In the genomic region with DNA sequence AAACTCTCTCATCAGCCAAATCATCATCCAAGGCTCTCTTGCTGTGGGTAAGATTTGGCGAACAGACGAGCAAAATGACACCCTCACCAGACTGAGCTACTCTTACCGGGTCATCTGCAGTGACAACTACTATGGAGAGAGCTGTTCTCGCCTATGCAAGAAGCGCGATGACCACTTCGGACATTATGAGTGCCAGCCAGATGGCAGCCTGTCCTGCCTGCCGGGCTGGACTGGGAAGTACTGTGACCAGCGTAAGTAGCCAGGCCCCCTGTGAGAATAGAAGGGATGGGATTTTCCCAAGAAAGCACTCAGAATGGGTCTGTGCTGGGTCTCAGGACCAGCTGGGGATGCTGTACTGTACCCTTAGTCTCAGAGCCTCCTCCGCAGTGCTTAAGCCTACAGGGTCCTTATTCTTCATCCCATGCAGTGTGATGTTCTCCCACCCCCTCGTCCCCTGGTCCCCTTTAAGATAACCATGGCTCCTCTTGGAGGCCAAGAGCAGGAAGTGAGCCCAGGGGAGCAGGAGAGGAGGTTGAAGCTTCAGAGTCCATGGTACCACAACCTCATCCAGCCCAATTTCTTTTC, we compare ENCODE assay signal across 10 mouse cellular contexts. TPM values are rescaled to one million over a fixed set of nuclear protein-coding genes. Genes with fewer than 3 reads are reported as not detected.
DNase-seq lines count a peak whose midpoint lies in the region; ATAC-seq and TF ChIP-seq lines count a peak whose summit lies in the region.
"Had no signal": no experiment of that assay in that cellular context is flagged by ENCODE, and none has a peak within 500 bp of the region (broad histone marks: within the 10 kb centered on the region; RNA-seq: fewer than 3 reads in every experiment).

No protein-coding gene starts in this region.

- H3K36me3 ChIP-seq in kidney, embryonic 14.5 days (ENCODE audit: control insufficient read depth, insufficient read depth, low read length) = no peaks in the 10 kb centered on the region
- H3K36me3 ChIP-seq in embryonic facial prominence, embryonic 13.5 days = no peaks in the 10 kb centered on the region
- H3K36me3 ChIP-seq in hindbrain, embryonic 15.5 days = no peaks in the 10 kb centered on the region
- peaks cover 3% of the 10 kb centered on the region; the same call in 1 of the 2 replicates for H3K36me3 ChIP-seq in midbrain, postnatal 0 days (ENCODE audit: insufficient read depth, low read length)

- H3K4me3 ChIP-seq in kidney, embryonic 14.5 days (ENCODE audit: low read length) = peak overlapping the region; percentile 51
- H3K4me3 ChIP-seq in embryonic facial prominence, embryonic 13.5 days = peak overlapping the region; percentile 49; the same call in 1 of the 2 replicates
- peak overlapping the region; percentile 47 for H3K4me3 ChIP-seq in hindbrain, embryonic 15.5 days
- H3K4me3 ChIP-seq in midbrain, postnatal 0 days (ENCODE audit: low read depth, low read length) = peak overlapping the region; percentile 44

- ATAC-seq in kidney, embryonic 14.5 days (ENCODE audit: low FRiP score, low TSS enrichment) = no peak
- ATAC-seq in embryonic facial prominence, embryonic 13.5 days (ENCODE audit: insufficient number of reproducible peaks, insufficient read depth, low FRiP score, low TSS enrichment, low read depth) = no peak
- ATAC-seq in hindbrain, embryonic 15.5 days (ENCODE audit: low FRiP score, low read depth) = no peak
- ATAC-seq in midbrain, postnatal 0 days (ENCODE audit: low FRiP score) = no peak

- 17% methylated on average over 11 of the region's 11 CpGs for WGBS in kidney, embryonic 14.5 days
- 13% methylated on average over 11 of the region's 11 CpGs for WGBS in embryonic facial prominence, embryonic 13.5 days
- 16% methylated on average over 11 of the region's 11 CpGs for WGBS in hindbrain, embryonic 15.5 days
- 17% methylated on average over 11 of the region's 11 CpGs for WGBS in midbrain, postnatal 0 days

- no peak overlapping the region for H3K27ac ChIP-seq in kidney, embryonic 14.5 days (ENCODE audit: low read depth, low read length)
- H3K27ac ChIP-seq in embryonic facial prominence, embryonic 13.5 days = no peak overlapping the region
- no peak overlapping the region for H3K27ac ChIP-seq in hindbrain, embryonic 15.5 days (replicated peaks)
- no peak overlapping the region for H3K27ac ChIP-seq in midbrain, postnatal 0 days (ENCODE audit: low read depth, low read length)

- no peak for DNase-seq in kidney, adult 9 months
- no peak for DNase-seq in midbrain, postnatal 0 days (ENCODE audit: low spot score)
- DNase-seq in thymus, postnatal 14 days = no peak
- DNase-seq in adrenal gland, adult 2 months = no peak
- no peak for DNase-seq in gastrocnemius, postnatal 25 days
- DNase-seq: kidney, postnatal 14 days; thymus, postnatal 4 days had no signal

- H3K4me1 ChIP-seq in kidney, embryonic 14.5 days (ENCODE audit: control insufficient read depth, insufficient read depth, low read length) = peaks cover 31% of the 10 kb centered on the region
- peaks cover 41% of the 10 kb centered on the region for H3K4me1 ChIP-seq in embryonic facial prominence, embryonic 13.5 days
- H3K4me1 ChIP-seq in hindbrain, embryonic 15.5 days (replicated peaks) = peaks cover 57% of the 10 kb centered on the region
- peaks cover 11% of the 10 kb centered on the region for H3K4me1 ChIP-seq in midbrain, postnatal 0 days (ENCODE audit: insufficient read depth, low read length)

- H3K9ac ChIP-seq in kidney, embryonic 14.5 days (ENCODE audit: low read depth, low read length) = no peak overlapping the region
- no peak overlapping the region for H3K9ac ChIP-seq in embryonic facial prominence, embryonic 13.5 days
- no peak overlapping the region for H3K9ac ChIP-seq in hindbrain, embryonic 15.5 days
- peak overlapping the region; percentile 24 for H3K9ac ChIP-seq in midbrain, postnatal 0 days (replicated peaks; ENCODE audit: low read length, poor library complexity, severe bottlenecking)

- TF ChIP-seq CTCF in midbrain, postnatal 0 days (IDR thresholded peaks at IDR 0.05) = no peak

- H3K4me2 ChIP-seq in kidney, embryonic 14.5 days (replicated peaks; ENCODE audit: low read depth, low read length) = peak overlapping the region; percentile 75; the same call in 1 of the 2 replicates
- peak overlapping the region; percentile 85 for H3K4me2 ChIP-seq in embryonic facial prominence, embryonic 13.5 days
- peak overlapping the region; percentile 96 for H3K4me2 ChIP-seq in hindbrain, embryonic 15.5 days
- peak overlapping the region; percentile 99 for H3K4me2 ChIP-seq in midbrain, postnatal 0 days (ENCODE audit: low read depth, low read length, poor library complexity, severe bottlenecking)

- peaks cover 76% of the 10 kb centered on the region for H3K27me3 ChIP-seq in kidney, embryonic 14.5 days (ENCODE audit: control insufficient read depth, insufficient read depth, low read length)
- peaks cover 96% of the 10 kb centered on the region for H3K27me3 ChIP-seq in embryonic facial prominence, embryonic 13.5 days
- H3K27me3 ChIP-seq in hindbrain, embryonic 15.5 days = peaks cover 78% of the 10 kb centered on the region
- H3K27me3 ChIP-seq in midbrain, postnatal 0 days (ENCODE audit: insufficient read depth, low read length) = peaks cover 70% of the 10 kb centered on the region

- H3K9me3 ChIP-seq in kidney, embryonic 14.5 days (ENCODE audit: control insufficient read depth, low read length) = no peaks in the 10 kb centered on the region
- no peaks in the 10 kb centered on the region for H3K9me3 ChIP-seq in embryonic facial prominence, embryonic 13.5 days
- no peaks in the 10 kb centered on the region for H3K9me3 ChIP-seq in hindbrain, embryonic 15.5 days
- H3K9me3 ChIP-seq in midbrain, postnatal 0 days (ENCODE audit: low read length) = no peaks in the 10 kb centered on the region

RNA-seq across cellular contexts. Expression of a gene that starts 2.5 kb away (rescaled TPM):
- 4.9 and 8.3 TPM in 2 replicates for polyA plus RNA-seq in kidney, embryonic 14.5 days (2014; fragmentation: Nextera tagmentation; extraction: Ambion mirVana)
- 4.2 and 4.6 TPM in 2 replicates for polyA plus RNA-seq in embryonic facial prominence, embryonic 13.5 days (2015; fragmentation: Nextera tagmentation; extraction: Ambion mirVana)
- polyA plus RNA-seq in hindbrain, embryonic 15.5 days (2015; fragmentation: Nextera tagmentation; extraction: Ambion mirVana) = 5.0 and 5.1 TPM in 2 replicates
- total RNA-seq in midbrain, postnatal 0 days (2014; rRNA removed) = 3.9 TPM in 2 replicates
- polyA plus RNA-seq in midbrain, postnatal 0 days (2015; fragmentation: Nextera tagmentation; extraction: Ambion mirVana) = 2.3 and 2.6 TPM in 2 replicates
- 1 to 10 TPM; 5.8 to 9.8 TPM for total RNA-seq in adrenal gland, adult 2 months (2021)
- 14.9 and 16.0 TPM in 2 replicates for polyA plus RNA-seq in adrenal gland, adult 2 months (2012; rRNA removed)
- total RNA-seq in gastrocnemius, postnatal 25 days (2021) = 1 to 10 TPM; 3.2 to 4.5 TPM

RNA-seq across cellular contexts. Expression of a gene that starts 23.0 kb away (rescaled TPM):
- 0.38 and 1.0 TPM in 2 replicates for polyA plus RNA-seq in kidney, embryonic 14.5 days (2014; fragmentation: Nextera tagmentation; extraction: Ambion mirVana)
- 1.7 and 1.8 TPM in 2 replicates for polyA plus RNA-seq in embryonic facial prominence, embryonic 13.5 days (2015; fragmentation: Nextera tagmentation; extraction: Ambion mirVana)
- 10.7 and 11.6 TPM in 2 replicates for polyA plus RNA-seq in hindbrain, embryonic 15.5 days (2015; fragmentation: Nextera tagmentation; extraction: Ambion mirVana)
- total RNA-seq in midbrain, postnatal 0 days (2014; rRNA removed) = 9.5 and 18.7 TPM in 2 replicates
- polyA plus RNA-seq in midbrain, postnatal 0 days (2015; fragmentation: Nextera tagmentation; extraction: Ambion mirVana) = 10.2 and 13.5 TPM in 2 replicates
- 10 to 100 TPM in 1 of 2 experiments, 1 to 10 TPM in 1; 3.1 to 28.4 TPM for total RNA-seq in adrenal gland, adult 2 months (2021)
- polyA plus RNA-seq in adrenal gland, adult 2 months (2012; rRNA removed) = 12.8 and 21.4 TPM in 2 replicates
- total RNA-seq in gastrocnemius, postnatal 25 days (2021) = 10 to 100 TPM; 14.2 to 69.5 TPM

RNA-seq across cellular contexts. Expression of a gene that starts 39.5 kb away (rescaled TPM):
- polyA plus RNA-seq in kidney, embryonic 14.5 days (2014; fragmentation: Nextera tagmentation; extraction: Ambion mirVana) = 7.1 and 13.3 TPM in 2 replicates
- polyA plus RNA-seq in embryonic facial prominence, embryonic 13.5 days (2015; fragmentation: Nextera tagmentation; extraction: Ambion mirVana) = 20.1 and 20.7 TPM in 2 replicates
- 27.3 and 30.2 TPM in 2 replicates for polyA plus RNA-seq in hindbrain, embryonic 15.5 days (2015; fragmentation: Nextera tagmentation; extraction: Ambion mirVana)
- total RNA-seq in midbrain, postnatal 0 days (2014; rRNA removed) = 30.1 and 36.9 TPM in 2 replicates
- 21.4 and 21.6 TPM in 2 replicates for polyA plus RNA-seq in midbrain, postnatal 0 days (2015; fragmentation: Nextera tagmentation; extraction: Ambion mirVana)
- total RNA-seq in adrenal gland, adult 2 months (2021) = 10 to 100 TPM; 21.2 to 22.0 TPM
- polyA plus RNA-seq in adrenal gland, adult 2 months (2012; rRNA removed) = 27.6 and 30.1 TPM in 2 replicates
- 1 to 10 TPM; 7.8 to 8.1 TPM for total RNA-seq in gastrocnemius, postnatal 25 days (2021)

RNA-seq across cellular contexts. Expression of a gene that starts 57.0 kb away (rescaled TPM):
- polyA plus RNA-seq in kidney, embryonic 14.5 days (2014; fragmentation: Nextera tagmentation; extraction: Ambion mirVana) = 0.23 and 0.61 TPM in 2 replicates
- polyA plus RNA-seq in embryonic facial prominence, embryonic 13.5 days (2015; fragmentation: Nextera tagmentation; extraction: Ambion mirVana) = 16.7 and 17.9 TPM in 2 replicates
- 44.2 and 45.5 TPM in 2 replicates for polyA plus RNA-seq in hindbrain, embryonic 15.5 days (2015; fragmentation: Nextera tagmentation; extraction: Ambion mirVana)
- 24.5 and 32.7 TPM in 2 replicates for total RNA-seq in midbrain, postnatal 0 days (2014; rRNA removed)
- 37.7 and 43.7 TPM in 2 replicates for polyA plus RNA-seq in midbrain, postnatal 0 days (2015; fragmentation: Nextera tagmentation; extraction: Ambion mirVana)
- total RNA-seq in adrenal gland, adult 2 months (2021) = 1 to 10 TPM in 1 of 2 experiments, under 1 TPM in 1; 0.23 to 2.2 TPM
- 0.34 and 0.91 TPM in 2 replicates for polyA plus RNA-seq in adrenal gland, adult 2 months (2012; rRNA removed)
- total RNA-seq in gastrocnemius, postnatal 25 days (2021) = not detected
